Mouse (Mus musculus): ENCODE data around the gene Npcd.

The Npcd gene

GRCm38 (mm10) chr15:79749162-79749561 lies 84.9 kb downstream of the Npcd start:
- in situ Hi-C loops (cut with MboI; ENCODE audit: unreplicated experiment in 2 of 2): no loop called here

GRCm38 (mm10) chr15:79747998-79748397 lies 86.0 kb downstream of the Npcd start:
- in situ Hi-C loops (cut with MboI; ENCODE audit: unreplicated experiment in 2 of 2): no loop called here

GRCm38 (mm10) chr15:79745883-79746282 lies 88.2 kb downstream of the Npcd start:
- in situ Hi-C loops (cut with MboI; ENCODE audit: unreplicated experiment in 2 of 2): no loop called here

GRCm38 (mm10) chr15:79745312-79745711 lies 88.7 kb downstream of the Npcd start:
- in situ Hi-C loops (cut with MboI; ENCODE audit: unreplicated experiment in 2 of 2): no loop called here

GRCm38 (mm10) chr15:79744742-79745141 lies 89.3 kb downstream of the Npcd start:
- in situ Hi-C loops (cut with MboI; ENCODE audit: unreplicated experiment in 2 of 2): no loop called here

GRCm38 (mm10) chr15:79744001-79744400 lies 90.0 kb downstream of the Npcd start:
- in situ Hi-C loops (cut with MboI; ENCODE audit: unreplicated experiment in 2 of 2): no loop called here

- in situ Hi-C loops (cut with MboI; ENCODE audit: unreplicated experiment in 2 of 2): no loop called here
Observed at GRCm38 (mm10) chr15:79742706-79743023, 91.4 kb downstream of the Npcd start.

GRCm38 (mm10) chr15:79741921-79742705 lies 91.9 kb downstream of the Npcd start, which contains the start of gene Sun2:
Gene Sun2 (minus strand): TSS chr15:79742536.
- in situ Hi-C loops (cut with MboI; ENCODE audit: unreplicated experiment in 2 of 2): no loop called here

GRCm38 (mm10) chr15:79741173-79741858 lies 92.7 kb downstream of the Npcd start:
- in situ Hi-C loops (cut with MboI; ENCODE audit: unreplicated experiment in 2 of 2): no loop called here

- in situ Hi-C loops (cut with MboI; ENCODE audit: unreplicated experiment in 2 of 2): no loop called here
Observed at GRCm38 (mm10) chr15:79740739-79741138, 93.3 kb downstream of the Npcd start.
